Mouse (Mus musculus) lung, adult 18-20 months (tissue): Measurements from ENCODE around the gene Ap5z1.

Experiments
- DNase-seq, 2 experiments: peaks; one replicate each; pipeline ENCODE4 v3.0.0; 2022; ENCODE audit warnings: mixed read lengths in 2 of 2

Gene Ap5z1

DNA sequence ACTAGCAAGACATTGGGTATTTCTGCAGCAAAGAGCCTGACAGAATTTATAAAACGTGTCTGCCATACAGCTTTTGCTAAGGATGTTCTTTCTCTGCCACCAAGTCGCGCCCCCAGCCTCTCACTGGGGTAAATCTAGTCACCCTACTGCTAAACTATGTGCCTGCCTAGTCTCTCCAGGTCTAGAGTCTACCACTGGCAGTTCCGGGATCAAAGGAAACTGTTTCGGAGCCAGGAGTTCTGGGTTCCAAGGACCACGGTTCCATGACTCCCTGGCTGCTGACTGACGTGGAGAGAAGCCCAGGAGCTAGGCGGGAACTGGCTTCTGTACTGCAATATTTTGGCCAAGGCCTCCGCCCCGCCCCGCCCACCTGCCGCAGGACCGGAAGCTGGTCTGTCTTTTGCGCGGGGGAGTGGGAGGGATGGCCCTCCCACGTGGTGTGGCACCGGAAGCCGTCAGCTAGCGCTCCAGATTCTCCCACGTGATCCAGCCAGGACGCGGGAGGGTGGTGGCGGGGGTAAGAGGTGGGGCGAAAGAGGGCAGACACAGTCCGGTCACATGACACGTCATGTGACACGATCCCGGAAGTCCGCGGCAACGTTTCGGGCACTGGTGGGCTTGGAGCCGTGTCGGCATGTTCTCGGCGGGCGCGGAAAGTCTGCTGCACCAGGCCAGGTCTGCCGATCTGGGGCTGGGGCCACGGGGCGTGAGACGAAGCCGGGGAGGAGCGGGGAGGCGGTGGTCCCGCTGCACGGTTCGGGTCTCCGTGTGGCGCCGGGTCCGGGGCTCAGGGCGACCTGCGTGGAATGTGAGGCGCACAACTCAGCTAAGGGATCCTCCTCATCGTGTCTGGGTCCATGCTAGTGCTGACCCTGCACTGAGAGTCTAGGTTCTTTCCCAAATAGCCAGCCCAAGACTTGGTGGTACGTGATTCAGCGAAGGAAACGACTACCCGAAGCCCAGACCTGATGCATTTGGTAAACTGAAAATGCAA is at the start of gene Ap5z1:
TSS of gene Ap5z1 (plus strand) at position 484 of the 994 bp plus-strand sequence.
- DNase-seq, result peak; percentile 95 to 96

GRCm38 (mm10) chr5:142415401-142415800 is 48.3 kb upstream of the Ap5z1 start:
- DNase-seq, result no peak

GRCm38 (mm10) chr5:142416070-142416775 is 47.5 kb upstream of the Ap5z1 start:
- DNase-seq, result peak in 1 of 2 experiments; percentile 60

DNA sequence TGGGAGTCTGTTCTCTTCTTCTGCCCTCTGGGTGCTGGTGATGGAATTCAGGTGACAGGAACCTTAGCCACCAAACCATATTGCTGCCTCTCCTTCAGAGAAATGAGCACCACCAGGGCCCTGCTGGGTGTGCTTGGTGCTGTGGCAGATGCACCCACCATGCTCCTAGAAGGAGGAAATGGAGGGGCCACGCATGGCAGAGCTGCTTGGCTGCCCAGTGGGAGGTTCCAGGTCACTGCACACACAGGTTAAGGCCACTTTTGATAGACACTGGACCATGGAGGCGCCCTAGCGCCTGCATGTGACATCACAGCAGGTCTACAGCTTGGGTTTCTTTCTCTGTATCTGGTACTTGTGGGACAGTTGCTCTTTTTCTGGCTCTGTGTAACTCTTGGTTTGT is 46.6 kb upstream of the Ap5z1 start:
- no peak for DNase-seq

DNA sequence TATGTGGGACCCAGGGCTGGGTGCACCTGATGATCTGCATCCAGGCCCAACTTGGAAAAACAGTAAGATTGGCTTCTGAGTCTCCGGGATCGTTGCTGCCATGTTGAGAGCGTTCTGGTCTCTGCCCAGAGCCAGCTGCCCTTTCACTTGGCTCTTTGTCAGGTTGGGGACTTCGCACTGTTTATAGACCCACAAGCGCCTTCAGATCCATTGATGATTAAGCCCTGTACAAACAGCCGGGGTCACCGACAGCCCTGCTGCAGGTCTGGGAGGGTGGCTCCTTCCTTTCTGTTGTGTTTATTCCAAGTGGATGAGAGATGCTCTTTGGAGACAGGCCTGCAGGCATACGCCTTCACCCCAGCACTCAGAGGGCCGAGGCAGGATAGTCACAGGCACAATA is 45.9 kb upstream of the Ap5z1 start:
- no peak for DNase-seq

DNA sequence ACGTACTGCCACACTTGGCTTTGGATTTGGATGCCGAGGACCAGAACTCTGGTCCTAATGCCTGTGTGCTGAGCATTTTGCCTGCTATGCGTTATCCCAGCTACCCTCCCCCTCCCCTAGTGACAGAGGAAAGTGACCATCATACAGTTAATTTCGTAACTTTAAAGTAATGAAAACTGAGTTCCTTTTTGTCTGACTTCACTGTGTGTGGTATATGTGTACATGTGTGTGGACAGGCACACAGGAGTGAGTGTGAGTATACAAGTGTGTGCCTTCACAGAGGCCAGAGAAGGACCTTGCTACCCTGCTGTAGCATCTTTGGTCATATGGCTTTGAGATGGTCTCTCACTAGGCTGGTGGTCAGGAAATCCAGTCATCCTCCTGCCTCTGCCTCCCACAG is 45.3 kb upstream of the Ap5z1 start:
- DNase-seq, result no peak

GRCm38 (mm10) chr5:142420317-142420716 is 43.4 kb upstream of the Ap5z1 start:
- no peak for DNase-seq

- DNase-seq, result no peak
Measured at GRCm38 (mm10) chr5:142420920-142421319, 42.8 kb upstream of the Ap5z1 start.

DNA sequence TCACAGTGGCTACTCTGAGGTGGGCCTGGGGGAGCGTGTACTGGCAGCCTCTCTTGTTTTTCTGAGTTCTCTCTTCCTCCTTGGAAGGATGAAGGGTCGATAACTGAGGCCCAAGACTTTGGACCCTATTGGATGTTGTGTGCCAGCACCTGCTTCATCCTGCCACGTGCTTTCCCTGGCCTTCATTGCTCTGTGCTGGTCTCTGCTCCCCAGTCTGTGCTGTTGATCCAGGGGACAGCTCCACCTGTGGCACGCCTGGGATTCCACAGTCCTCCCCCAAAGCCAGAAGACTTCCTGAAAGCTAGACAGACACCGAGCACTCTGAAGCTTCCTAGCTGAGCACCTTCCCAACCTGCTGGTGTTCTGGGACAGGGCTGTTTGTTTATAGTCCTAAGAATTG is 41.9 kb upstream of the Ap5z1 start:
- no peak for DNase-seq

DNA sequence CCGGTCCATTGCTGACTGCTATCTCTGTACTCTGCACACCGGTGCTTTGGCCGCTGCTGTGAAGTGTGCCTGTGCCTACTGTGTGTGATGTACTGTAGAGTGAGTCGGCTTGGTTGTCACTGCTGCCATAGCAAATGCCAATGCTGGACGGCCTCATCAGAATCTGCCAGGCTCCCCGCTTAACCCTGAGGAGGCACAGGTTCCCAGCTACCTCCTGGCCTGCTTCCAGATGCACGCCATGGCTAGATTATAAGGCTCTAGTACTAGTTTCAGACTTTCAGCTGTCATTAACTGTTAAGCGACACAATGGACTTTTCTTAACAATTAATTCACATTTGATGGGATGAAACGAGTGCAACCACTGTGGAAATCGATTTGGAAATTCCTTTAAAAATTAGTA is 40.6 kb upstream of the Ap5z1 start:
- no peak for DNase-seq

DNA sequence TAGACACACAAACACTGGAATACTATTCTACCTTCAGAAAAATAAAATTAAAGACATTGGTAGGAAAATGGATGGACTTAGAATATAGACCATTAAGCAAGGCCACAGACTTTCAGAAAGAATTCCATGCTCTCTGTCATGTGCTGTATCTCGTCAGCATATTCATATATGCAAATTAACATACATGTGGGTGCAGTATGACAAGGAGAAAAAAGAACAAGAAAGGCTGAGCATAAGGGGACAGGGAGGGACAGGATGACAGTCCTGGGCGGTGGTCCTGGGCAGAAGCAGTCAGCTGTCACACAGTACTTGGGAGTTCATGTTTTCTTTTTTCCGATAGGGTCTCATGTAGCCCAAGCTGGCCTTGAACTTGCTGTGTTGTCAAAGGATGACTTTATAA is 40.0 kb upstream of the Ap5z1 start:
- no peak for DNase-seq

DNA sequence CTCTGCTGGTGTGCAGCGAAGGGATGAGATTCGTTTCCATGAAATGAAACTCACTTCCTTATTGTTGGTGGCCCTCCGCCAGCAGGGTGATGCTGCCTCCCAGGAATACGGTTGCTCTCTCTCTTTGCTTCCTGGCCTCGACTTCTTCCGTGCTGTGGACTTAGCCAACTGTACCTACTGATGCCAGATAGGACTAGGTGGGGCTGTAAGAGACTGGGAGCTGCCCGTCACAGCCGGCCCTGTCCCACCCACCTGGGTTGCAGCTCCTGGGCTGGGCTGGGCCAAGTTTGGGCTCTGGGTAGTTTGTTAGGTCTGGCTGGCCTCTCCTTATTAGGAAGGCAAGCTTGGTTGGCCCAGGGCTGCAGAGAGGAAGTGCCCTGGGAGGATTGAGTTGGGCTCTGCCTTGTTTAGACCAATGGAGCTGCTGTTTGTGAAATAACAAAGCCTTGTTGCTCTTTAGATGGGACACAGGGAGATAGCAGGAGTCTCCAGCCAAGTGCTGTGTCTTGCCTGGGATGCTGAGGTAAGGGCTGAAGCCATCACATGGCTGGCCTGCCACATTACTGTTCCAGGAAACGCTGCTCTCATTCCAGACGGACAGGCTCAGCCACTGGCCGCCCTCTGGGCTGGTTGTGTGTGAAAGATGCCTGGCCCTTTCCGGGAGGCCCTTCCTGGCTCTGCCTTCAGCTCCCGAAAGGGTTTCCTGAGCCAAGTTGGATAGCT is 39.0 kb upstream of the Ap5z1 start:
- DNase-seq, result peak; percentile 88 to 91

DNA sequence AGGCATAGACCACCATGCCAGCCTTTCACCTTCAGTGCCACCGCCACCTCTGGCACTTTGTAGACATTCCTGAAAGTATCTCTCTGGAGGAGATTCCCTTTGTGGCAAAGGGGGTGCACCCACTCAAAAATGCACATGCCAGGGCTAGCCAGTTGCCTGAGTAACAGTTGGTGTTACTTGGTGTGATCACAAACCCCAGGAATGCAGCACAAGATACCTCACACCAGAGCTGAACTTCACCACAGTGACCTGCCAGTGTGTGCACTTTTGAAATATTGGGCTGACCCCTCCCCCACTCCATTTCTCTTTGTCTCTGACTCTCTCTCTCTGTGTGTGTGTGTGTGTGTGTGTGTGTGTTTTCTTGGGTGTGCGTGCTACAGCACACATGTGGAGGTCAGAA is 37.3 kb upstream of the Ap5z1 start:
- DNase-seq, result no peak

- no peak for DNase-seq
Measured at GRCm38 (mm10) chr5:142427876-142428275, 35.9 kb upstream of the Ap5z1 start.

DNA sequence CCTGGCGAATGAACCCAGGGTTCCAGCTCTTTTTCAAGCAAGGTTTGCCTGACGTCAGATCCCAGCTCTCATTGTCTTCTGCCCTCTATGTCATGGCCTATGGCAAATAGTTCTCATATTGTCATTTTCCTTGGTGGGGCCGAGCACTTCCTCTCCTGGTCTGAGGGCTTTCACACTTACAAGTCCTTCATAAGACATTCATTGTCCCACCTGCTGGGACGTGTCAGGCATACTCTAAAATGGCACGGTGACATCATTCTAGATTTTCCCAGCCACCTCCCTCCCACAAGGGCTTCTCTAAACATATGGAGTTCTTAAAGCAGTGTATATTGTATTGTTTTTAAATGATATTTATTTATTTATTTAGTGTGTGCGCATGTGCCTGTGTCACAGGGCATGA is 35.1 kb upstream of the Ap5z1 start:
- DNase-seq, result no peak

- no peak for DNase-seq
Measured at GRCm38 (mm10) chr5:142431029-142431428, 32.7 kb upstream of the Ap5z1 start.

DNA sequence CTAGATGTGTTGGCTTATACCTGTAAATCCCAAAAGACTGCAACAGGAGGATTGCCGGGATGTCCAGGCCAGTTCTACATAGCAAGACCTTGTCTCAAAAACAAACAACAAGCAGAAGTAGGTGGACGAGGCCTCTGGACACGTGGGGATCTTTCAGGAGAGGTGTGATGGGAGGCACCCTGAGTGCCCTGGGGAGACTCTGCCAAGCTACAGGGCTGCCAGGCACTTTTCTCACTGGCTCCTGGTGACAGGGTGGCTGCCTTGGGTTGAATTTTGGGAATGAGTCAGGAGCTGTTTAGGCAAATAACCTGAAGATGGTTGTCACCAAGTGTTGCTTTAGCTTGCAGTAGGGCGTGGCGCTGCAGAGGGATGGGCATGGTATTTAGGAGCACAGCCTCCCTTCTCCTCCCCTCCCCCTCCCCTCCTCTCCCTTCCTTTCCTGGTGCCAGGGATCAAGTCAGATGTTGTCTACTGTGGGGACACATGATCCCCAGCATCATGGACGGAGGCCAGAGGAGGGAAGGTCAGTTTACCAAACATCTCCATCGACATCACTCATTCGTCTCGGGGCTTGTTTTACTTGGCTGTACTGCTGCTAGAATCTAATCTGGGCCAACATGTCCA is 31.8 kb upstream of the Ap5z1 start:
- DNase-seq, result peak; percentile 58 to 78

GRCm38 (mm10) chr5:142432695-142433094 is 31.0 kb upstream of the Ap5z1 start:
- DNase-seq, result no peak

DNA sequence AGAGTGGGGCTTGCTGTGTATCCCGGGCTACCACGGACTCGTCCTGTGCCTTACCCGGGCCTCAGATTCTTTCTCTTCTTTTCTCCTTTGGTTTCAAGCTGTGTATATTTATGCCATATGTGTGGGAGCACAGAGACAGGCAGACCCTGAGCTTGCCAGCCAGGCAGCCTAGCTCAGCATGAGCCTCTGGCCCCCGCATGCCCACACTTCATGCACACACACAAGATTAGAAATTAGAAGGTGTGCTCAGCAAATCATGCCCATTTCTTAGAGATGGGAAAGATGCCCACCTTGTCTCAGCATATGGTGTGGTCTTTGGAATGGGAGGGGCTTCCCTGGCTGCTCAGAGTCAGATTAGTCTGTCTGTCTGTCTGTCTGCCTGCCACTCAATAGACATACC is 29.7 kb upstream of the Ap5z1 start:
- no peak for DNase-seq

GRCm38 (mm10) chr5:142435736-142436135 is 28.0 kb upstream of the Ap5z1 start:
- no peak for DNase-seq

DNA sequence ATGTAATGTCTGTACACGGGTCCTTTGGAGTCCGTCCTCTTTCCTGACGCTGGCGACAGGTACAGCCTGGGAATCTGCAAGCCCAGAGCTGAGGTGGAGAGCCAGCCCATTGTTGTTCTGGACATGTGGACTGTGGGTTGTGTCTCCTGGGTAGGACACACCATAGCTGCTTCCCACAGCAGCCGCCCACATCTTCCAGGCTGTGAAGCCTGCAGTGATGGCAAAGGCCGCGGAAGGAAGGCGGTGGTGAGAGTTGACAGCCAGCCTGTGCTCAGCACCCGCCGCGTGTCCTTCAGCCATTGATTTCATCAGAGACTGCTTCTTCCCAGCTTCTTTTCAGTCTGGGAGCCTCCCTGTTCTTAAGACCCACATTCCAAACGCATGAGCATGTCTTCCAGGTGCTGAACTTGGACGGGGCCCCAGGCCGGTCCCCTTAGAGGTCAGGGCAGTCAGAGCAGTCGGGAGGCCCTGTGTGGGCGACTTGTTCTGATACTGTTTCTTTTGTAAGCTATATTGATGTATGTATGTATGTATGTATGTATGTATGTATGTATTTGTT is 25.3 kb upstream of the Ap5z1 start:
- peak in 1 of 2 experiments; percentile 44 for DNase-seq

GRCm38 (mm10) chr5:142439911-142440432 is 23.8 kb upstream of the Ap5z1 start:
- DNase-seq, result no peak
